Mouse (Mus musculus) 3T3-L1 (cell line): ENCODE measurements around the gene Hoxa7.

Experiments used
- DNase-seq: peaks from one replicate; pipeline ENCODE4 v3.0.0-alpha.2; 2015; ENCODE audit warnings: low read depth, low spot score

Hoxa7 gene

DNA sequence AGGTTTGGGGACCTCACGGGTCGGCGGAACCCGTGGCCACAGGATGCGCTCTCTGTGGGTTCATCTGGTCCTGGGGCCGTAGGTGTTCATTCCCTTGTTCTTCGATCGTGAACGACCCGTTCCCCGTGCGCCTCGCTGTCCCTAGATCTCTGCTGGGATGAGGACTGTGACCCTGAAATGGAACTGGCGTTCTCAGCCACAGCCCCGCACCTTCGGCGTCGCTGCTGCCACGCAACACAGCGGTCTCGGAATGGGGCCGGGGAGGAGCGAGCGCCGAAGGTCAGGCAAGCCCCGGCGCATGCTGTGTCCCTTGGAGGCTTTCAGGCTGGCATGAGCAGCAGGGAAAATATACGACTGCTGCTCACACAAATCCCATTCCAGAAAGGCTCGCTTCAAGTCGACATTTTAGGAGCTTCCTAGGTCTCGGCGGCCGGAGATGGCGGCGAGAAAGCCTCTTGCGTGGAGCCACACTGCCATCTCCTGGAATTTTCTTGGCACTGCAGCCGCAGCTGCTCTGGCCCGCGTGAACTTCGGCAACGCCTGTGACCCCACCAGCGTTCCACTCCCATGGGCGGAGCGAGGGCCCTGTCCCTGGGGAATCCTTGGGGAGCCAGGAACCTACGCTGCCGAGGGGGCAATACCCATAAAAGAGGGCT lies at the start of gene Hoxa7:
Gene Hoxa7, minus strand, starts transcription at position 518 of the 656 bp plus-strand sequence.
- DNase-seq = peak; percentile 89

DNA sequence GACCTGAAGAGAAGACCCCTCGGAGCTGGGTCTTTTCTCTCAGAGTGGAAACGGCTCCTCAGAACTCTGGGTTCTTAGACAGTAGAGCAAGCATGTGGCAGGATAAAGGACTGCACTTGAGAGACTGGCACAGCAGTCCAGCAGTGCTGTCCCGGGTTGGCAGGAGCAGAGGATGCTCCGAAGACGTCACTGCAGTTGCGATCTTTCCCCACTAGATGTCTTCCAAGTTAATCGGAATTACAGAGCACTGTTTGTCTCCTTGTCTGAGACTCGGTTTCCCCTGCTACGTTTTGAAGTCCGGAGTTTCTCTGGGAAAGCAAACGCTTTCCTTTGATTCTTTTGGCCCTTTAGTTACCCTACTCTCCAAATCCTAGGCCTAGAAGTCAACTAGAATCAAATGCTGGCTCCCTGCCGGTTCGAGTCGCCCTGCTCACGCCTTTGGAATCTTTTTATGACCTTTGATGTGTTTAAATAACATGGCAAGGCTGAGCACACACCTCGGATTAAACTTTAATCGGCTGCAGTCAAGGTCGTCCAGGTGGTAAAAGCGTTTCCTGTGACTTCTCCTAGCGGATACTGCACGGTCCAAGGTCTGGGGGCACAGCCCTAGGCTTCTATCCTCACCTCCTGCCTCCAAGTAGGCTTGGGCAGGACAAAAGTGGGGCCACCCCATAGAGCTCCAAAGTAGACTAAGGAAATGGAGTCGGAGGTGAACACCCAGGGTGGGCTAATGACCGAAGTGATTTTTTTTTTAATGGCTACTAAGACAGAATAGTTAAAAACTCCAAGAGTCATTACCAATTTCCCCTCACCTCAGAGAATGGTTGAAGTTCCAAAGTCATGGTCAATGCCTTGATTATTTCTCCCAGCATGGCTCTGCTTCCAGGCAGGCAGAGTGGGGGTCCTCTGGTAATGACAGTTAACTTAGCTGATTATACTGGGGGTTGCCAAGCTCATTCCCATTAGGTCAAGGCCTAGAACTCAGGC lies 49.1 kb upstream of the Hoxa7 start:
- peak; percentile 86 for DNase-seq

DNA sequence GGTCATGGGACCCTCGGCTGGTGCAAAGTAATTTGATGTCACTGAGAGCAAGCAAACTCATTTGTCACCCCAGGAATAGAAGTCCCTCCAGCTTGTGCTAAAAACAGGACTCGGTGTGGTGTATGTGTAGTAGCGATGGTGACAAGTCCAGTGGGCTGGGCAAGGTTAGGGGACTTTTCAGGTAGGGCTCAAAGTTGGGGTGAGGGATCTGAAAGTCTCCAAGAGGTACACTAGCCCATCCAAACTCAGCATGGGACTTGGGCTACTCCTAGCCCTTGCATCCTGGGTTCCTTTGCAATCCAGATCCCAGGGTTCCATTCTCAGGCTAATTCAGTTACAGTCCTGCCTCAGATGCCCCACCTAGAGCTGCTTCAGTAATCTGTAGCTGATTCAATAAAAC lies 47.1 kb upstream of the Hoxa7 start:
- DNase-seq = no peak

DNA sequence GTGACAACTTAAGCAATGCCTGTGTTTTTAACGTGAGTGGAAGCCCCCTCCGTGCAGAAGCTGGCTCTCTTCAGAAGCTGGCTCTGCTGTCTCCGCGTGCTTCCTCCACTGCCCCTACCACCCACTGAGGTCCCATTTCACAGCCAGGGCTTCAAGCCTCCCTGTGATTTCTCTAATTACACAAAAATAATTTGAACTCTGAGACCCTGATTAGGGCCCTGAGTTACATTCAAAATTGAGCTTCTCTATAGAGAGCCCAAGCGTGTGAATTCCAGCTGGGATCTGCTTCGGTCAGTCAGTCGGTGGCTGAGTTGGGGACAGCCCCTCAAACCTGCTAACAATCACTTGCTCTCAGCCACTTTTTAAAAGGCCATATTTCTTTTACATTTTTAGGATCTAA lies 46.7 kb upstream of the Hoxa7 start:
- DNase-seq = no peak

DNA sequence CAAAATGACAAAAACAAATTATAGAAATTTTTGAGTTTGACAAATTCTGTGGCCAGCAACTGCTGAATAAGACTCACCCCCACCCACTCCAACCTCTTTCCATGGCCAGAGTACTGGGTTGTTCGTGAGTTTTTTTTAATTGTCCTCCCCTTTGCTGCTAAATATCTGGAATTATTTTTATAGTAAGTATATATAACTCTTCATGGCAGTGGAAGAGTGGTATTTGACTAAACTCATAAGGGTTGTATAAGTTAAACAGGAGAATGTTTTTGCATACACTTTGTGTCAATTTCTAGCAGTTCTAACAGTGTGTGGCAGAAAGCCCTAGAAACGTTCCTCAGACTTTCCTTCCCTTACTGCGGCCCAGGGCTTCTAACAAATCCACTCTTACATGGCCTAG lies 46.0 kb upstream of the Hoxa7 start:
- no peak for DNase-seq

DNA sequence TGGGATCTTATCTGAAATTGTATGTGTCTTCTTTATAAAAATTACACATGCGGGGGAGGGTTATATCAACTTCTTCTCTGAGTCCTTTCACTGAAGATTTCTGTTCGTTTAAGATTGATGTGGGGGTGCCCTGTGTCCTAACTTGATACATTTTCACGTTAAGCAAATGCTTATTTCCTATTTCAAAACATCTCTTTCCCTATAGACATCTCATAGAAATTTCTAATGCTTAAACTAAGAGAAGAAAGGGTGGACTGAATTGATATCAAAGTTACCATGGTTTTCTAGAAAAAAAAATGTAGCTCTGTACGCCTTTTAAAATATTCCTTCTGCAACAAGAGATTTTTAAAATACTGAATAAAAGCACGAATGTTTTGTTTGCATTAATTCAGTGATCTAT lies 45.6 kb upstream of the Hoxa7 start:
- no peak for DNase-seq

DNA sequence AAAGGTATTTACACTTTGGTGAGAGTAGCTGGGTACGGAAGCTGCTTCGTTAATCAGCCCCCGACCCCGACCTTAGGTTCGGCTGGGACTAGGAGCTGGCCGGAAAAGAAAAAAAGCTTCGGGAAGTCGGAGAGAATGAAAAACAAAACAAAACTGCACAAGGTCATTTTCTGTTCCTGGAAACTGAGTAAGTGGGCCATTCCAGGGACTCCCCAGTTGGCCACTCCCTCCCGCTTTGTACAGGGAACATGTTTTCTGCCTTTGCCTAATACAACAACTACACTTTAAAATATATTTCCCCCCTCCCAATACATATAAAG lies 45.0 kb upstream of the Hoxa7 start:
- DNase-seq = no peak

DNA sequence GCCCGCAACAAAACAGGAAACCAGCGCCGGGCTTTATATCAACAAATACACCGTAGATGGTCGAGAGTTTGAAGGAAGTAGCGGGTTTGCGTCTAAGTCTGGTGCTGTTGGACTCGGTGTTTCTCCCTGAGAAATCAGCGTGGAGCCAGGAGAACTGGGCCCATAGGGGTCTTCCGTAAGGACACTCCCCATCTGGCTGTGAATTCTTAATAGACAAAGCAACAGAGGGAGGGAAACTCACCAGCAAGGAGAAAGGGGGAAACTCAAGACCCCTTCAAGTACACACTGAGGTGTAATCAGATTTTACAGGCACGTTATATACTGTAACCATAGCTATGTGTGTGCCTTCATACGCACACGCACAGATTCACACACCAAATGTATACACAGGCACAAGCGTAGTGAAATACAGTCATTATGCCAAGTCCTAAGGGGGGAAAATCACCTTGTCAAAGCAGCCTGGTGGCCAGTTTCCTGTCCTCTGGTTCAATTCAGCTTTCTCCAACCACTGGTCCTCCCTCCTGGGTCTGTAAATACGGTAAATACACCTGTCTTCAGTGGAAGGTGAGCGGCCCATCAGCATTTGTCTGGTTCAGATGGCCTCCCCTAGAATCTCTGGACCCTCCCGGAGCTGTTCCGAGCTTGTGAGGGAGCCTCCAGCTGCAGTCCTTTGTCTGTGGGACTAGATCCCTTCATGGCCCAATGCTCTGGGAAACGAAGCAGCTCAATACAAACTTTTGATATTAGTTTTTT lies 44.4 kb upstream of the Hoxa7 start:
- no peak for DNase-seq

DNA sequence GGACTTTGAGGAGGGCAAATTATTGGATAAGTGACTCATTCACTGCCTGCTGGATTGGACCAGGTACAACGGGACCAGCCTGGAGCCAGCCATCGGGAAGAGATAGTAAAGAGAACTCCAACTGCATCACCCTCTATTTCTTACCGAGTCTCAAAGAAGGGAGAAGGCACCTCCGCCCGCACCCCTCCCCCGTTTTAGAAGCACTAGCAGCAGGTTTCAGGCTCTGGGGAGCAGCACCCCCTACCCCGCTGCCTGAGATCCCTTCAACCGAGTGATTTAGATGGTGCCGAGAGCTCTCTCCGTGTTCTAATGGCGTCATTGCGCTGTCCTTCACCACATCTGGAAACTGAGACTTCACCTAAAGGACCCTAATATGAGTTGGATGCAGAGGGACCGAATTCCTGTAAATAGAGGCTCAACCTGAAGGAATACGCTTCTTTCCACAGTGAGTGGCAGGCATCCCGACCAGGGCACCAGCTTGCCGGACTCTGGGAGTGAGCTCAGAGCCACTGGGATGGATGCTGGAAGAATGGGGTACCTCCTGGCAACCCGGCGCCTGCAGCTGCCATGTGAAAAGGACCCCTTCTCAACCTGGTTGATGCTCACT lies 43.8 kb upstream of the Hoxa7 start:
- DNase-seq = no peak

DNA sequence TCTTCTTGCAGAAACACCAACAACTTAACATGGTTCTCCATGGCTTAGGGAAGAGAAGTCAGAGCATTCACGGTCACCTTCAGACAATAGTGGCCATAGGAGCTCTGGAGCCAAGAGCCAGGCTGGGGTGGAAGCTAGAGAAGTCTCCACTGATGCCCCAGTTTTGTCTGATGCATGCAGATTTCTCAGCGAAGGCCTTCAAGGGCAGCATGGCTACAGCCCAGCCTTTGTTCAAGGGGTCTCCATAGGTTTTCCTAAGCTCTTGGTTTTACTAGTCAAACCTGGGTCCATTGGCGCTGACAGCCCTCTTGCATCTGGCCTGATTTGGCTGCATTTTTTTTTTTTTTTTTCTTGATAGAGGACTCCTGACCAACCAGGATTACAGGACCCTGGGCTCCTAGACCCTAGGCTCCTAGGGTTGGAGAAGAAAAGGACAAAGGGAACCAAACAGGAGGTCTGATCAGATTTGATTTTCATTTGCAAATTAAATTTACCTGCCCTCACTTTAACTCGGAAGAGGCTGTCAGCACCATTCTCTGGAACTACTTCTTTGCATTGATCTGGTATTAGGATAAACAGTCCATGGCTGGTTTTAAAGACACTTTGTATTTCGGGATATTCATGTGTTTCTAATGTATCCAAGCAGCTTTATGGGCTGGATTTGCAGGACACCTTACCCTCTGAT lies 42.6 kb upstream of the Hoxa7 start:
- DNase-seq = no peak

DNA sequence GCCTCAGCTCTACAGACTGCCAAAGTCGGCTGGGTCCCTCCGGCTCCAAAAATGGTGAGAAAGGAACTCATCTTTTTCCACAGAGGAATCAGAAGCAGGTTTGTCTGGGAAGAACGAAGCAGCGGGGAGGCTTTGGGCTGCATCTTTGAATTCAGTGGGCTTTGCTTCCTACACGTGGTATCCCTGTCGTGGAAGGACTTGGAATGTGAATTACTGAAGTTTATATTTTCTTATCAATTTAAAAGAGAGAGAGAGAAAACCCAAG lies 41.6 kb upstream of the Hoxa7 start:
- DNase-seq = no peak

DNA sequence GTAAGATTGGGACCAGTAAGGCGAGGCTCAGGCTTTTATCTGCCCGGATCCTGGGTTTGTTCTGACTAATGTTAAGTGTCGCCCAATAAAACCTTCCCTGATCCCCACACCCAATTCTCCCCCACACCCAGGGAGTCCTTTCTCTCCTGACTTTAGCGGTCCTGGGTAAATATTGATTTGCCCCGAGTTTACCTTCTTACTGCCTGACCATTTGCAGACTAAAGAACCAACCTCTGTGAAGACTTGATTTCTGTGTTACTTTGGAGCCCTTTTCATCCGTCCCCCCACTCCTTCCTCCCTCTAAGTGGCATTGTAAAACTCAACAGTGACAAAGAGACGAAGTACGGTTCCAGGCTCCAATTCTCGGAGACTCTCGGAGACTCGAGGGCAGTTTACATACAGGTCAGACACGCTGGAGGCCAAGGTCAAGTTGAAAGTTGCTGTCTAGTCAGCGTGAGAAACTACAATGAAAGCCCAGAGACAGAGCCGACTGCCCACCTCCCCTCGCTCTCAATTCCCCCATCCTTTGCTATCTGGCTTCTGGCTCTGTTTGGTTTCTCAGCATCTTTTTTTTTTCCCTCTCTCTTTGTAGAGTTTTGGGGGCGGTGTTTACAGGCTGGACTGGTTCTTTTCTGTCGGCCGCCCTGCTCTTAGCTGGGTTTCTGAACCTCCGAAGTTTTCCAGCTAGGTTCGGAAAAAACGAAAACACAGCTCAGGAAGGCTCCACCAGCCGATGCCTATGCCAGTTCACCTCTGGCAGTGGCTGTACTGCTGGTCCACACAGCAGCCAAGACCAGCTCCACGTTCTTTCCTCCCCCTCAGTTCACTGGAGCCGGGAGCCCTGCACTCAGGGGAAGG lies 41.0 kb upstream of the Hoxa7 start:
- no peak for DNase-seq

DNA sequence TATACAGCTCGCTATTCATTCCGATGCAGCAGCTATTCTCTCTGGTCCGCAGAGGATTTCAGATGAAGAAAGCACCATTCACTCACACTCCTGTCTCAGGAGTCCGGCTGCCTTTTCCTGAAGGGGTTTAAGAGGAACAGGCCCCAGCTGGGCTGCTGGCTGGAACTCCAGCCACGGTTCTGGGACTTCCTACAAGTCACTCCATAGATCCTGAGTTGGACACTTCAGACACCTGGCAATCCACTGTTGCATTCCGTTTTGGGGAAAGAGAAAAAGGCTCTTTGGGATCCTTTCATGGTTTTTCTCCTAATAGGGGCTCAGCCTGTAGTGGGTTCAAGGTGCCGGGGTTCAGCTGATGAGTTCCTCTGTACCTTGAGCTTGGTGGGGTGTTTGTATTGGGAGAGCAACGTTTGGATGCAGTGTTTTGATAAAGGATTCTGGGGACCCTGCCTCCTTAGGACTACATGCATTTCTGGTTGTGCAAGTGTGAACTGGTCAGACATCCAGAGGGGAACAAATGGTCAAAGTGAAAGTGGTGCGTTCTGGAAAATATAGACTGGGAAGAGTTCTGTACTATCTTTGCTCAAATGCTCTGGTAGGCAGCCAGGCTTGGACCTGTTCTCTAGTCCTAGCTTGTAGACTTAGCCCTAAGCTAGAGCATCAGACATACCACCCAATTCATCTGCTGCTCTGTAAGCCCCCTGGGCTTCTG lies 40.3 kb upstream of the Hoxa7 start:
- DNase-seq = no peak

DNA sequence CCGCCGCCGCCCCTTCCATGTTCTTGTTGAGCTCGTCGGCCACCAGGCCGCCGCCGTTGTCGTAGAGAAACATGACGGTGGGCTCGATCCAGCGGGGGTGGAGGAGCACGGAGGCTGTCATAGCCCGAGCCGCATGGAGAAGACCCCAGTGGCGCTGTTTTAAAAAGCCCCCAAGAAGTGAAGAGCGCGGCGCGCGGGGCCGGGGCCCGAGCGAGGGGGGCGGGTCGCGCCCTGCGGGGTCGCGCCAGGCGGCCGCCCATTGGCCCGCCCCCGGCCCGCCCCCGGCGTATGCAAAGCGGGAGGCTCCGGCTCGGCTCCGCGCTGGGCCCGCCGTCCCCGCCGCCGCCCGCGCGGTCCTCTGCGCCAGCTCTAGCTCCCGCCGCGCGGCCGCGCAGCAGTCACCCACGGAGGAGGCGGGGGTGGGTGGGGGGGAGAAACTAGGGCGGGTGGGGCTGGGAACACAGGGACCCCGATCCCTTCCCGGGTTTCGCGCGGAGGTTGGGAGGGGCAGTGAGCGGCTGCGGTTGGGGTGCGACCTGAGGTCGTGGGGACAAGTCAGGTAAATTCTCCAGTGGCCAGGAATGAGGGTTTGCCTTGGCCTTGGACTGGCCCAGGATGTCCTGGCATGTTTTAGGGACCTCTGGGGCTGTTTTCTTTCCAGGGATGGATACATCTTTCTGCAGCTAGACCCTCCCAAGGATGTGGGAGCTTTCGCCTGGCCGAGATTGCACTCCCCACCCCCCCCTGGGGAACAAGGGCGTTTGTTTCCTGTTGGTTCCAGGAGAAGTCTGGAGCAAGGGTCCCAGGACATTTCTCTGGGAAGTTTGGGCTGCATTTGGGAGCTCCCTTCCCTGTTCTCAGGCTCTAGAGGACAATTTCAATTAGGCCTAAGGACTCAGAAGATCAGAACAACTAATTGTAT lies 39.3 kb upstream of the Hoxa7 start, which contains the start of gene Hoxa13:
Gene Hoxa13, minus strand, starts transcription at position 227 of the 922 bp plus-strand sequence.
- no peak for DNase-seq

DNA sequence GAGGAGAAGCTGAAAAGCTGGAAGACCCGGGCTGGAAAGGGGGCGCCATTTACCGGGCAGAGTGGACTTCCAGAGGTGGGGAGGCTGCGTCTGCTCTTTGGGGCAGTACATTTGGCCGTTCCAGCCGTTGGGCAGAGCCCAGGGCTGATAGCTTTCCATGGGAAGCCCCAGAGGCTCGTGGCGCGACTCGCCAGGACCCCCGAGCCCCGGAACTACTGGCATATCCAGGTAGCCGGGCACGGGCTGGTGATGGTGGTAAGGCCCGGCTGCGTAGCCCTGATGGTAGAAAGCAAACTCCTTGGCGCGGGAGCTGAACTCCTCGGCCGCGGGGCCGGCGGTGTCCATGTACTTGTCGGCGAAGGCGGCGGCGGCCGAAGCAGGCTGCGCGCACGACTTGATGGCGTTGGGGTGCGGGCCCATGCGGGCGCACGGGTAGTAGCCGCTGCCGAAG lies 38.2 kb upstream of the Hoxa7 start:
- DNase-seq = no peak

DNA sequence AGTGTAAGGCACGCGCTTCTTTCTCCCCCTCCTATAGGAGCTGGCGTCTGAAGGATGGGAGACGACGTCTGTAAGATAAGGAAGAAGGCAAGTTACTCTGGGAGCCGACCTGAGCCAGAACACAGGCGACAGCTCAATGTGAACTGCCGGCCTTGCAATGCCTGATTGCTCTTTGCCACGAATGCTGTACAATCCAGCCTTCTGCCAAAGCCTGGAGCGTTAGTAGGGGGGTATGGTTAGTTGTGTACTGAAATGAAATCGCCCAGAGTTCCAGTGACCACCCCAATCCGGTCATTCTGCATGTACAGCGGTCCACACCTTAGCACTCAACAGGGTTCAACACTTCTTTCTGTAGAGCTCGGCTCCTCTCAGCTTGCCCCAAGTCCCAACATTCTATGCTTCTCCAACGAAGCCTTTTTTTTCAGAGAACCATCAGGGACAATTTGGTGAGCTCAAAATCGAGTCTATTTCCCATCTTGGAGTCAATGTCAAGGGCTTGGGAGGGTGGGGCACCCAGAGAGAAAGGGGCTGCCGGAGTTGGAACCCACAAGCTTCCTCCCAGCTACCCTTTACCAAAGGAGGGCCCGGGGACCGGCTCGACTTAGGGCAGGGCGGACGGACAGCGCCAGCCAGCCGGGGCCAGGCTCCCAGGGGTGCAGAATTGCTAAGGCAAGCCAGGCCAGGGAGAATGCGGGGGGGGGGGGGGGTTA lies 37.6 kb upstream of the Hoxa7 start:
- DNase-seq = no peak

DNA sequence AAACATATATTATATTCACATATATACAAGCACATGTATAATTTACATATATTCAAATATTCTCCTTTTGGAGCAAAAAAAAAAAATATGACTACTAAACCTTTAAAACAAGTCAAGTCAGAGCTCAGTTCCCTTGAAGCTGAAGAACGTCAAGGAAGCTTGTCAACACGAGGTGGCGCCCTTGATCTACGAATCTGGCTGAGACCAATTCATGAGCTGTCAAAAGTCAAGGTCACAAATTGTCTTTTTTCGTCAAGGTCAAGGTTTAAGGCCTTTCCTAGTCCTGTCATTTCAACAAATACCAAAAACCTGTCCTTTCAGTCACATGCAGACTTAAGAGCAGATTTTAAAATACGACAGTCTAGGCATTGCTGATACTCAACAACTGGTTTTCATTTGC lies 35.3 kb upstream of the Hoxa7 start:
- DNase-seq = peak; percentile 83
